Comparison of ENCODE assay signal across 14 mouse cellular contexts in genomic region chr1:78821111-78821510, GRCm38 (mm10). TPM values are rescaled to one million over a fixed set of nuclear protein-coding genes. Genes with fewer than 3 reads are reported as not detected.
DNase-seq lines count a peak whose midpoint lies in the region; ATAC-seq and TF ChIP-seq lines count a peak whose summit lies in the region.
"Had no signal": no experiment of that assay in that cellular context is flagged by ENCODE, and none has a peak within 500 bp of the region (broad histone marks: within the 10 kb centered on the region; RNA-seq: fewer than 3 reads in every experiment).

No protein-coding gene starts in this region.

- no peaks in the 10 kb centered on the region for H3K9me3 ChIP-seq in heart, postnatal 0 days (replicated peaks; ENCODE audit: control insufficient read depth, low read length)
- H3K9me3 ChIP-seq in heart, embryonic 11.5 days (replicated peaks; ENCODE audit: control insufficient read depth, low read length): no peaks in the 10 kb centered on the region
- no peaks in the 10 kb centered on the region for H3K9me3 ChIP-seq in midbrain, embryonic 11.5 days (ENCODE audit: control insufficient read depth, low read length)
- H3K9me3 ChIP-seq in midbrain, embryonic 16.5 days (replicated peaks; ENCODE audit: control insufficient read depth, low read length, poor library complexity, severe bottlenecking): no peaks in the 10 kb centered on the region
- no peaks in the 10 kb centered on the region for H3K9me3 ChIP-seq in hindbrain, embryonic 15.5 days
- no peaks in the 10 kb centered on the region for H3K9me3 ChIP-seq in stomach, postnatal 0 days (ENCODE audit: control insufficient read depth, low read length)

- H3K4me1 ChIP-seq in heart, postnatal 0 days (ENCODE audit: control insufficient read depth, insufficient read depth): peaks cover 22% of the 10 kb centered on the region
- peaks cover 8% of the 10 kb centered on the region; the same call in 1 of the 2 replicates for H3K4me1 ChIP-seq in heart, embryonic 11.5 days (ENCODE audit: control insufficient read depth, insufficient read depth, low read length)
- no peaks in the 10 kb centered on the region for H3K4me1 ChIP-seq in midbrain, embryonic 11.5 days (ENCODE audit: control insufficient read depth, insufficient read depth, low read length)
- H3K4me1 ChIP-seq in midbrain, embryonic 16.5 days (ENCODE audit: control insufficient read depth, insufficient read depth, low read length): peaks cover 4% of the 10 kb centered on the region; the same call in 1 of the 2 replicates
- H3K4me1 ChIP-seq in hindbrain, embryonic 15.5 days (replicated peaks): peaks cover 19% of the 10 kb centered on the region
- peaks cover 7% of the 10 kb centered on the region; the same call in 1 of the 2 replicates for H3K4me1 ChIP-seq in stomach, postnatal 0 days (replicated peaks; ENCODE audit: control insufficient read depth, insufficient read depth)

- DNase-seq in heart, postnatal 0 days (ENCODE audit: low spot score): peak; percentile 38
- peak; percentile 81 for DNase-seq in midbrain, embryonic 11.5 days (ENCODE audit: low spot score, missing footprints)
- DNase-seq in stomach, postnatal 0 days (ENCODE audit: low spot score): no peak
- no peak for DNase-seq in adrenal gland, postnatal 14 days
- DNase-seq: adrenal gland, adult 8-10 months; forebrain, postnatal 0 days had no signal

- TF ChIP-seq CTCF in heart, postnatal 0 days (IDR thresholded peaks at IDR 0.05; ENCODE audit: low read depth): no peak
- TF ChIP-seq CTCF in stomach, postnatal 0 days (IDR thresholded peaks at IDR 0.05; ENCODE audit: low read depth): no peak

- WGBS in heart, postnatal 0 days: 53% methylated on average over 9 of the region's 9 CpGs
- WGBS in heart, embryonic 11.5 days (ENCODE audit: insufficient replicate concordance): 80% methylated on average over 9 of the region's 9 CpGs
- WGBS in midbrain, embryonic 11.5 days: 78% methylated on average over 9 of the region's 9 CpGs
- WGBS in midbrain, embryonic 16.5 days: 57% methylated on average over 9 of the region's 9 CpGs
- WGBS in hindbrain, embryonic 15.5 days: 52% methylated on average over 9 of the region's 9 CpGs
- 47% methylated on average over 9 of the region's 9 CpGs for WGBS in stomach, postnatal 0 days

- no peak for TF ChIP-seq EP300 in heart, postnatal 0 days (IDR thresholded peaks at IDR 0.05; ENCODE audit: low read depth)
- TF ChIP-seq EP300 in stomach, postnatal 0 days (optimal IDR thresholded peaks at IDR 0.05): no peak

- no peaks in the 10 kb centered on the region for H3K36me3 ChIP-seq in heart, postnatal 0 days (replicated peaks; ENCODE audit: control insufficient read depth, insufficient read depth, low read length)
- no peaks in the 10 kb centered on the region for H3K36me3 ChIP-seq in heart, embryonic 11.5 days (ENCODE audit: control insufficient read depth, insufficient read depth, low read length)
- H3K36me3 ChIP-seq in midbrain, embryonic 11.5 days (ENCODE audit: control insufficient read depth, insufficient read depth, low read length): no peaks in the 10 kb centered on the region
- H3K36me3 ChIP-seq in midbrain, embryonic 16.5 days (ENCODE audit: control insufficient read depth, insufficient read depth, low read length): no peaks in the 10 kb centered on the region
- no peaks in the 10 kb centered on the region for H3K36me3 ChIP-seq in hindbrain, embryonic 15.5 days
- H3K36me3 ChIP-seq in stomach, postnatal 0 days (ENCODE audit: control insufficient read depth, insufficient read depth, low read length): no peaks in the 10 kb centered on the region

- ATAC-seq in heart, postnatal 0 days (ENCODE audit: insufficient read depth, low read depth): no peak
- ATAC-seq in heart, embryonic 11.5 days (replicated peaks; ENCODE audit: insufficient number of reproducible peaks, low FRiP score, low TSS enrichment): no peak
- no peak for ATAC-seq in midbrain, embryonic 11.5 days (ENCODE audit: low FRiP score)
- no peak for ATAC-seq in midbrain, embryonic 16.5 days
- ATAC-seq in hindbrain, embryonic 15.5 days (ENCODE audit: low FRiP score, low read depth): no peak
- ATAC-seq in stomach, postnatal 0 days (ENCODE audit: low FRiP score, low TSS enrichment): no peak
- ATAC-seq: forebrain, postnatal 0 days; inflammation-experienced regulatory T-cells, adult 6 months; Patski had no signal

- H3K27ac ChIP-seq in heart, postnatal 0 days (ENCODE audit: low read depth): peak overlapping the region; percentile 1; the same call in 1 of the 2 replicates
- H3K27ac ChIP-seq in heart, embryonic 11.5 days (ENCODE audit: low read depth, low read length): no peak overlapping the region
- no peak overlapping the region for H3K27ac ChIP-seq in midbrain, embryonic 11.5 days (ENCODE audit: low read depth, low read length)
- no peak overlapping the region for H3K27ac ChIP-seq in midbrain, embryonic 16.5 days (ENCODE audit: low read length)
- H3K27ac ChIP-seq in hindbrain, embryonic 15.5 days (replicated peaks): 0 out of 2 replicates have a peak overlapping the region, but pooled peaks have one; percentile 19
- H3K27ac ChIP-seq in stomach, postnatal 0 days (replicated peaks): 0 out of 2 replicates have a peak overlapping the region, but pooled peaks have one; percentile 13
- H3K27ac ChIP-seq: liver, embryonic 14.5 days had no signal

- H3K4me3 ChIP-seq in heart, postnatal 0 days (ENCODE audit: low read depth, low read length): no peak overlapping the region
- H3K4me3 ChIP-seq in heart, embryonic 11.5 days (ENCODE audit: low read depth, low read length): no peak overlapping the region
- H3K4me3 ChIP-seq in midbrain, embryonic 11.5 days (ENCODE audit: low read depth, low read length): no peak overlapping the region
- no peak overlapping the region for H3K4me3 ChIP-seq in midbrain, embryonic 16.5 days (ENCODE audit: low read depth, low read length)
- no peak overlapping the region for H3K4me3 ChIP-seq in hindbrain, embryonic 15.5 days
- H3K4me3 ChIP-seq in stomach, postnatal 0 days (ENCODE audit: low read depth, low read length): no peak overlapping the region

- H3K4me2 ChIP-seq in heart, postnatal 0 days (ENCODE audit: low read depth, low read length): no peak overlapping the region
- H3K4me2 ChIP-seq in heart, embryonic 11.5 days: no peak overlapping the region
- no peak overlapping the region for H3K4me2 ChIP-seq in midbrain, embryonic 11.5 days
- no peak overlapping the region for H3K4me2 ChIP-seq in midbrain, embryonic 16.5 days (ENCODE audit: low read length)
- H3K4me2 ChIP-seq in hindbrain, embryonic 15.5 days: no peak overlapping the region
- H3K4me2 ChIP-seq in stomach, postnatal 0 days (replicated peaks; ENCODE audit: low read depth): no peak overlapping the region

- H3K27me3 ChIP-seq in heart, postnatal 0 days (ENCODE audit: control insufficient read depth, insufficient read depth, low read length): no peaks in the 10 kb centered on the region
- no peaks in the 10 kb centered on the region for H3K27me3 ChIP-seq in heart, embryonic 11.5 days (ENCODE audit: control insufficient read depth, insufficient read depth, low read length)
- no peaks in the 10 kb centered on the region for H3K27me3 ChIP-seq in midbrain, embryonic 11.5 days (ENCODE audit: control insufficient read depth, insufficient read depth, low read length)
- H3K27me3 ChIP-seq in midbrain, embryonic 16.5 days (ENCODE audit: control insufficient read depth, insufficient read depth, low read depth, low read length): no peaks in the 10 kb centered on the region
- H3K27me3 ChIP-seq in hindbrain, embryonic 15.5 days: no peaks in the 10 kb centered on the region
- no peaks in the 10 kb centered on the region for H3K27me3 ChIP-seq in stomach, postnatal 0 days (ENCODE audit: control insufficient read depth, insufficient read depth, low read length)
- H3K27me3 ChIP-seq: Patski had no signal

- H3K9ac ChIP-seq in heart, postnatal 0 days (replicated peaks; ENCODE audit: low read depth, low read length): no peak overlapping the region
- no peak overlapping the region for H3K9ac ChIP-seq in heart, embryonic 11.5 days (ENCODE audit: low read depth, low read length)
- H3K9ac ChIP-seq in midbrain, embryonic 11.5 days (ENCODE audit: low read length): no peak overlapping the region
- no peak overlapping the region for H3K9ac ChIP-seq in midbrain, embryonic 16.5 days (ENCODE audit: low read depth, low read length)
- no peak overlapping the region for H3K9ac ChIP-seq in hindbrain, embryonic 15.5 days
- no peak overlapping the region for H3K9ac ChIP-seq in stomach, postnatal 0 days (ENCODE audit: low read length)
- H3K9ac ChIP-seq: forebrain, postnatal 0 days; liver, embryonic 14.5 days had no signal

RNA-seq across cellular contexts. Expression of gene Kcne4, which starts 4.6 kb away (rescaled TPM):
- total RNA-seq in heart, postnatal 0 days (2014; rRNA removed; ENCODE audit: low replicate concordance): 0.46 and 3.9 TPM in 2 replicates
- polyA plus RNA-seq in heart, postnatal 0 days (2015; fragmentation: Nextera tagmentation; extraction: Ambion mirVana): 3.0 and 3.5 TPM in 2 replicates
- polyA plus RNA-seq in heart, embryonic 11.5 days (2014; fragmentation: Nextera tagmentation; extraction: Ambion mirVana): 0.33 and 0.69 TPM in 2 replicates
- polyA plus RNA-seq in midbrain, embryonic 11.5 days (2014; fragmentation: Nextera tagmentation; extraction: Ambion mirVana): 0.84 and 1.0 TPM in 2 replicates
- polyA plus RNA-seq in midbrain, embryonic 16.5 days (2015; fragmentation: Nextera tagmentation; extraction: Ambion mirVana): 1.2 and 1.5 TPM in 2 replicates
- polyA plus RNA-seq in hindbrain, embryonic 15.5 days (2015; fragmentation: Nextera tagmentation; extraction: Ambion mirVana): 1.6 and 1.7 TPM in 2 replicates
- polyA plus RNA-seq in stomach, postnatal 0 days (2015; fragmentation: Nextera tagmentation; extraction: Ambion mirVana): 13.8 and 15.0 TPM in 2 replicates
- total RNA-seq in adrenal gland, postnatal 14 days (2021): 6.5 and 8.2 TPM in 2 replicates
- total RNA-seq: granulocyte monocyte progenitor cell, adult 5-6 weeks; megakaryocyte, adult 5-6 weeks had no signal
- polyA plus RNA-seq: inflammation-experienced regulatory T-cells, adult 6 months had no signal

Comparison
In these comparisons a context has a peak if more than half of its experiments do, and no peak if none do; other contexts are left out.
1. H3K27ac ChIP-seq: peak in heart, postnatal 0 days (single experiment), hindbrain, embryonic 15.5 days (single experiment) and stomach, postnatal 0 days (single experiment); none in heart, embryonic 11.5 days (single experiment), midbrain, embryonic 11.5 days (single experiment) and midbrain, embryonic 16.5 days (single experiment).
2. DNase-seq: peak in heart, postnatal 0 days (single experiment) and midbrain, embryonic 11.5 days (single experiment); none in stomach, postnatal 0 days (single experiment) and adrenal gland, postnatal 14 days (single experiment).